Mouse (Mus musculus): Measurements from ENCODE around the gene Begain. TPM values are rescaled to one million over a fixed set of nuclear protein-coding genes. Genes with fewer than 3 reads are reported as not detected.

Begain gene
- polyA plus RNA-seq, 1 experiment from 2014 or later, result 16.4 TPM

DNA sequence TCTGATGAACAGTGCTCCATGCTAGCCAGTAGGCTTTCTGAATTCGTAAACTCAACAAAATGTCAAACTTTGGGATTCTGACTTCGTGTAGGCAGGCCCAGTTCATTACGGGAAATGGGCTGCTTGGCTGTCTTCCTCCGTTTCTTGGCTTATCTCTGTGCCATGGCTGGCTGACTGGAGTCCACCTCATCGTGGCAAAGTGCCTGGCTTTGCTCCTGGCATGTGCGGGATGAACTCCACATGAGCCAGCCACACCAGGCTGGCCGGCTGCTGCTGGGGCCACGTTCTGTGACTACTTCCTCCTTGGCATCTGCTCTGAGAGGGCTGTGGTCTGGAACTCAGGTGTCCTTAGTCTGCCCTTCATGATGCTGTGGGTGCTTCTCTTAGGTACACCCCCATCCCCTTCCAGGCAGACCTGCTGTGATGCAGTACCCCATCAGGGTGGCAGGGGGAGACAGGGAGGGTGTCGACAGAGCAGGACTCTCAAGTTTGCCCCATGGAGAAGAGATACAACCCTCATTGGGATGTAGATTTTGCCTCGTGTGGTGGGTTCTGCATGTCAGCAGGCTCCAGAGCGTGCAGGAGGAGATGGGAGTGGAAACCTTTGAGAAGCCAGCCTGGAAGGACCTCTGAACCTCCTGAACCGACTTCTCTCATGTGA lies 71.9 kb downstream of the Begain start:
- Histone ChIP-seq H3K36me3 (ENCODE audit: control insufficient read depth, insufficient read depth, low read length) (no peaks in the 10 kb centered on the region), H3K9ac (ENCODE audit: low read length) (no peak overlapping the region), H3K4me3 (ENCODE audit: low read depth, low read length) (no peak overlapping the region), H3K4me1 (ENCODE audit: control insufficient read depth, insufficient read depth, low read length) (no peaks in the 10 kb centered on the region), H3K9me3 (replicated peaks; ENCODE audit: control insufficient read depth, low read length) (no peaks in the 10 kb centered on the region), H3K4me2 (ENCODE audit: low read length) (no peak overlapping the region), H3K27me3 (replicated peaks; ENCODE audit: control insufficient read depth, insufficient read depth, low read length) (no peaks in the 10 kb centered on the region), H3K27ac (ENCODE audit: low read depth, low read length) (no peak overlapping the region)
- DNase-seq (ENCODE audit: low spot score) (no peak), ATAC-seq (no peak)
- WGBS, result 77% methylated on average over 12 of the region's 12 CpGs

DNA sequence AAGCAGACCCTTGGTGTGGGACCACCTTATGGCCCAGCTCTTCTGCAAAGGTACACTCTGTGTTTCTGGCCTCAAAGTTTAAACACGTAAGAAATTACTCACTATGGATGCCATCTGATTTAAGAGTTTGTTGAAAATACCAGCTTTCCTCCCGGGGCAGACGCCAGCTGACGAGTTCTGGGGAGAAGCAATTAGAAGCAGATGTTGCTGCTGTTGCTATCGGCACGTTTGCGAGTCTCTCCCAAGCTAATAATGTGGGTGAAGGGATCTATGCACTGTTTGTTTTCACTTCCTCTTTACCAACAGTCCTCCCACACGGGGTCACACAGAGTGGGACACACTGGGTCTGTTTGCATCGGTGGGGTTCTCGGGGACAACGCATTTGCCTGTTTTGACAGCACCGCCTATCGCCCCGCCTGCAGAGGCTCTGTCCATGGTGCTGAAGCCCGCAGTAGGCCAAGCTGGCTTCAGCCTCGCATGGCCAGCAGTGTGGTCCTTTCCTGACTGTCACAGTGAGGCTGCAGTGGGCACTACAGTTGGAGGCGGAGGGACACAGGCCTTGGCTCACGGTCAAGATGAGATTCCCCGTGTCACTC lies 73.5 kb downstream of the Begain start:
- no peaks in the 10 kb centered on the region for H3K9me3 ChIP-seq (replicated peaks; ENCODE audit: control insufficient read depth, low read length)
- ATAC-seq (no peak), DNase-seq (ENCODE audit: low spot score) (peak; percentile 59)
- no peak overlapping the region for H3K4me3 ChIP-seq (ENCODE audit: low read depth, low read length)
- no peak overlapping the region for H3K9ac ChIP-seq (ENCODE audit: low read length)
- H3K27ac ChIP-seq (ENCODE audit: low read depth, low read length), result no peak overlapping the region
- 13% methylated on average over 19 of the region's 19 CpGs for WGBS
- H3K27me3 ChIP-seq (replicated peaks; ENCODE audit: control insufficient read depth, insufficient read depth, low read length), result no peaks in the 10 kb centered on the region
- H3K4me2 ChIP-seq (ENCODE audit: low read length), result no peak overlapping the region
- H3K36me3 ChIP-seq (ENCODE audit: control insufficient read depth, insufficient read depth, low read length), result no peaks in the 10 kb centered on the region
- H3K4me1 ChIP-seq (ENCODE audit: control insufficient read depth, insufficient read depth, low read length), result no peaks in the 10 kb centered on the region

GRCm38 (mm10) chr12:108993046-108993445 lies 75.0 kb downstream of the Begain start:
- 84% methylated on average over 2 of the region's 2 CpGs for WGBS
- ATAC-seq, result no peak
- no peak overlapping the region for H3K27ac ChIP-seq (ENCODE audit: low read depth, low read length)

GRCm38 (mm10) chr12:108990425-108990824 lies 77.6 kb downstream of the Begain start:
- Histone ChIP-seq H3K9ac (ENCODE audit: low read length) (no peak overlapping the region), H3K27ac (ENCODE audit: low read depth, low read length) (no peak overlapping the region), H3K4me2 (ENCODE audit: low read length) (no peak overlapping the region), H3K9me3 (replicated peaks; ENCODE audit: control insufficient read depth, low read length) (no peaks in the 10 kb centered on the region), H3K4me3 (ENCODE audit: low read depth, low read length) (no peak overlapping the region), H3K36me3 (ENCODE audit: control insufficient read depth, insufficient read depth, low read length) (no peaks in the 10 kb centered on the region), H3K27me3 (replicated peaks; ENCODE audit: control insufficient read depth, insufficient read depth, low read length) (no peaks in the 10 kb centered on the region), H3K4me1 (ENCODE audit: control insufficient read depth, insufficient read depth, low read length) (no peaks in the 10 kb centered on the region)
- no peak for DNase-seq (ENCODE audit: low spot score)
- ATAC-seq, result no peak
- WGBS, result 89% methylated on average over 9 of the region's 9 CpGs

More at GRCm38 (mm10) chr12:108993046-108993445, 75.0 kb downstream of the Begain start:
- H3K27me3 ChIP-seq (replicated peaks; ENCODE audit: control insufficient read depth, insufficient read depth, low read length), result no peaks in the 10 kb centered on the region
- no peak overlapping the region for H3K9ac ChIP-seq (ENCODE audit: low read length)
- no peak for DNase-seq (ENCODE audit: low spot score)
- H3K4me1 ChIP-seq (ENCODE audit: control insufficient read depth, insufficient read depth, low read length), result no peaks in the 10 kb centered on the region
- H3K36me3 ChIP-seq (ENCODE audit: control insufficient read depth, insufficient read depth, low read length), result no peaks in the 10 kb centered on the region
- H3K9me3 ChIP-seq (replicated peaks; ENCODE audit: control insufficient read depth, low read length), result no peaks in the 10 kb centered on the region
- H3K4me3 ChIP-seq (ENCODE audit: low read depth, low read length), result no peak overlapping the region
- no peak overlapping the region for H3K4me2 ChIP-seq (ENCODE audit: low read length)

GRCm38 (mm10) chr12:108987448-108987847 lies 80.6 kb downstream of the Begain start:
- whole genome bisulfite sequencing, result 83% methylated on average over 9 of the region's 9 CpGs
- Histone ChIP-seq H3K9ac (ENCODE audit: low read length) (no peak overlapping the region), H3K4me2 (ENCODE audit: low read length) (no peak overlapping the region), H3K27me3 (replicated peaks; ENCODE audit: control insufficient read depth, insufficient read depth, low read length) (no peaks in the 10 kb centered on the region), H3K4me3 (ENCODE audit: low read depth, low read length) (no peak overlapping the region), H3K36me3 (ENCODE audit: control insufficient read depth, insufficient read depth, low read length) (no peaks in the 10 kb centered on the region), H3K4me1 (ENCODE audit: control insufficient read depth, insufficient read depth, low read length) (no peaks in the 10 kb centered on the region; the same call in 1 of the 2 replicates), H3K27ac (ENCODE audit: low read depth, low read length) (no peak overlapping the region), H3K9me3 (replicated peaks; ENCODE audit: control insufficient read depth, low read length) (no peaks in the 10 kb centered on the region)
- no peak for DNase-seq (ENCODE audit: low spot score)
- no peak for ATAC-seq

DNA sequence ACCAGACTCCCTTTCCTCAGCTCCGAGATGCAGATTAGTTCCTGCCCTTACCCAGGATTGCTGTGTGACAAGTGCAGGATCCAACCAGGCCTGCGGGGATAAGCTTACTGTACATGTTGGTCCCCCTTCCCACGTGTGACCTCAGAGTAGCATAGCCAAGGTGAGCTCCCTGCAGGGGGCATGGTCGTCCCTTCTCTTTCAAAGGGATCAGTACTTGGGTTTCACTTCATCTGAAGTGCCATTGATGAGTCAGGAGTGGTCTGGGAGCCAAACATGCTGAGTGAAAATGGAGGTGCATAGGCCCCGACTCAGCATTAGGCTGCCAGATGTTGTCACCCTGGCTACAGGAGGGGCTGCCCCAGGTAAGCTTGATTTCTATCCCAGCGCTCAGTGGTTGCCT lies 83.0 kb downstream of the Begain start:
- ATAC-seq (no peak), DNase-seq (ENCODE audit: low spot score) (no peak)
- Histone ChIP-seq H3K27me3 (replicated peaks; ENCODE audit: control insufficient read depth, insufficient read depth, low read length) (no peaks in the 10 kb centered on the region), H3K9ac (ENCODE audit: low read length) (no peak overlapping the region), H3K4me1 (ENCODE audit: control insufficient read depth, insufficient read depth, low read length) (peaks cover 7% of the 10 kb centered on the region), H3K27ac (ENCODE audit: low read depth, low read length) (no peak overlapping the region), H3K36me3 (ENCODE audit: control insufficient read depth, insufficient read depth, low read length) (no peaks in the 10 kb centered on the region), H3K4me2 (ENCODE audit: low read length) (no peak overlapping the region), H3K4me3 (ENCODE audit: low read depth, low read length) (no peak overlapping the region), H3K9me3 (replicated peaks; ENCODE audit: control insufficient read depth, low read length) (no peaks in the 10 kb centered on the region)
- WGBS, result 81% methylated on average over 6 of the region's 6 CpGs

- Histone ChIP-seq H3K27me3 (replicated peaks; ENCODE audit: control insufficient read depth, insufficient read depth, low read length) (no peaks in the 10 kb centered on the region), H3K4me3 (ENCODE audit: low read depth, low read length) (no peak overlapping the region), H3K4me2 (ENCODE audit: low read length) (no peak overlapping the region), H3K9me3 (replicated peaks; ENCODE audit: control insufficient read depth, low read length) (no peaks in the 10 kb centered on the region), H3K4me1 (ENCODE audit: control insufficient read depth, insufficient read depth, low read length) (peaks cover 11% of the 10 kb centered on the region), H3K27ac (ENCODE audit: low read depth, low read length) (no peak overlapping the region), H3K9ac (ENCODE audit: low read length) (no peak overlapping the region), H3K36me3 (ENCODE audit: control insufficient read depth, insufficient read depth, low read length) (no peaks in the 10 kb centered on the region)
- ATAC-seq, result no peak
- DNase-seq (ENCODE audit: low spot score), result no peak
- WGBS, result 73% methylated on average over 8 of the region's 8 CpGs
These were observed 83.5 kb downstream of the Begain start for GRCm38 (mm10) chr12:108984471-108984870.

- no peak overlapping the region for H3K4me3 ChIP-seq (ENCODE audit: low read depth, low read length)
- no peaks in the 10 kb centered on the region for H3K9me3 ChIP-seq (replicated peaks; ENCODE audit: control insufficient read depth, low read length)
- no peak overlapping the region for H3K4me2 ChIP-seq (ENCODE audit: low read length)
- WGBS, result 88% methylated on average over 6 of the region's 6 CpGs
- H3K36me3 ChIP-seq (ENCODE audit: control insufficient read depth, insufficient read depth, low read length), result no peaks in the 10 kb centered on the region
- H3K27ac ChIP-seq (ENCODE audit: low read depth, low read length), result no peak overlapping the region
- no peak for ATAC-seq
- peaks cover 17% of the 10 kb centered on the region for H3K4me1 ChIP-seq (ENCODE audit: control insufficient read depth, insufficient read depth, low read length)
- no peak for DNase-seq (ENCODE audit: low spot score)
- no peaks in the 10 kb centered on the region for H3K27me3 ChIP-seq (replicated peaks; ENCODE audit: control insufficient read depth, insufficient read depth, low read length)
- no peak overlapping the region for H3K9ac ChIP-seq (ENCODE audit: low read length)
These were observed 84.5 kb downstream of the Begain start for GRCm38 (mm10) chr12:108983496-108983895.

DNA sequence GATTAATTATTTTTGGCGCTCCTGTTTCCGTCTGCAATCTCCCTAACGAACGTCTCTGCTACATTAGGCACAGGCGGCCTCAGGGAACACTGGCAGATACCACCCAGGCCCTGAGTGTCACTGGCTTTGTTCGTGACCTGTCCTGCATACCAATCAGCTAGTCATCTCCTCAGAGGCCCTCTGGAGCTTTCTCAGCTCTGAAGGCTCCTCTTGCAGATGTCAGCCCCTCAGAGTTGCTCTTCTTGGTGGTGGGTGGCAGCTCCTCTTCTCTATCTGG lies 85.4 kb downstream of the Begain start:
- Histone ChIP-seq H3K4me3 (ENCODE audit: low read depth, low read length) (no peak overlapping the region), H3K9me3 (replicated peaks; ENCODE audit: control insufficient read depth, low read length) (no peaks in the 10 kb centered on the region), H3K36me3 (ENCODE audit: control insufficient read depth, insufficient read depth, low read length) (no peaks in the 10 kb centered on the region), H3K4me1 (ENCODE audit: control insufficient read depth, insufficient read depth, low read length) (peaks cover 17% of the 10 kb centered on the region), H3K4me2 (ENCODE audit: low read length) (no peak overlapping the region), H3K27ac (ENCODE audit: low read depth, low read length) (0 out of 2 replicates have a peak overlapping the region, but pooled peaks have one; percentile 33), H3K27me3 (replicated peaks; ENCODE audit: control insufficient read depth, insufficient read depth, low read length) (no peaks in the 10 kb centered on the region), H3K9ac (ENCODE audit: low read length) (no peak overlapping the region)
- 15% methylated on average over 6 of the region's 6 CpGs for WGBS
- no peak for ATAC-seq
- no peak for DNase-seq (ENCODE audit: low spot score)

Data from forebrain, embryonic 14.5 days (tissue).